Mouse (Mus musculus) gastrocnemius, postnatal 36 days (tissue): ENCODE results near the gene Rtl8c. TPM values are rescaled to one million over a fixed set of nuclear protein-coding genes. Genes with fewer than 3 reads are reported as not detected.
"Not testable (repeated sequence)": the region's sequence is repeated elsewhere in the genome, so short reads cannot be mapped to it uniquely, and the experiment has no call there.

ENCODE experiments used
- DNase-seq, 2 experiments: peaks; one replicate each; pipeline ENCODE4 v3.0.0; 2022
- intact Hi-C: fragments of 180-260 bp; cut with DNase I; formaldehyde crosslinking; loops from one replicate; pipeline ENCODE4 v1.15.1; 2025
- long read RNA-seq, 2 experiments: library from polyadenylated mRNA; stranded (forward); transcript quantifications; one replicate each; pipeline ENCODE4 v2.0.0; 2021
- total RNA-seq, 2 experiments: library from RNA; stranded (reverse); gene quantifications; 2 replicates each; pipeline ENCODE4 v1.2.3; 2021

Rtl8c gene
- 1 to 10 TPM; 3.1 to 5.0 TPM for total RNA-seq
- long read RNA-seq, experiment 1, partial matches to known transcripts, result 0 of 5 reads
- long read RNA-seq, experiment 1, other reads (novel, unspliced or antisense), result 5 of 5 reads
- long read RNA-seq, experiment 2, partial matches to known transcripts, result 22 of 28 reads
- long read RNA-seq, experiment 2, other reads (novel, unspliced or antisense), result 5 of 28 reads

DNA sequence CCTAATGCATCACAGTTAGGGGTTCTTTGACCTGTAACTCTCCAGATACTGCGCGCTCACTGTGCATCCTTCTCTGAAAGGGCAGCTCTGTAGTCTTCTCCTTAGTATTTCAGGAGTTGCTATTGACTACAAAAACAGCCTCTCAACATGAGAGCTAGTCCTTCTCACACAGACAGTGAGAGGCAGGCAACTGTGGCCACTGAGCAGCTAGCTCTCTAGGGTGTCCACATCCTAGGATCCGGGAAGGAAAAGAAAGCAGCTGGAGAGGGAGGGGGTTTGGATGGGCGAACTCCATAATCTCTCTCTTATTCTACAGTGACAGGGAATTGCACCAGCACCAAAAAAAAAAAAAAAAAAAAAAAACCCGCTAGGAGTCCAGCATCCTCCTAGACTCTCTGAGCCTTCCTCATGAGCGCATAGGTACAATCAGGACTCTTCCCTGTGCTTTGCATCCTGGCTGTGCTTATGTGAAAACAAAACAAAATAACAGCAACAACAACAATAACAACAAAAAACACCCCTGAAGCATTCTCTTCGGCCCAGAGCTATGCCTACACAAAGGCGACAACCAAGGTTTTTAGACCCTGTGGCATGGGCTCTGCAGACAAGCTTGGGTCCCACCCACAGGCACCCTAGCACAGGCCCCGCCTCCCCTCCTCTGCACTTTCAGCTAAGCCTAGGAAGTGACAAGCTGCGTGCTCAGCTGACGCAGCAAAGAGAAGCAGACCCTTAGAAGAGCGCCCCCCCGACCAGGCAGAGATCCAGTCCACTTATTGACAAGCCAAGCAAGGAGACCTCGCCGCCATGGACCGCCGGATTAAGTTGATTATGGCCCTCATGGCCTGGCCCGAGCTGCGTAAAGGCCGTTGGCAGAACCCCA, at the start of gene Rtl8c:
Gene Rtl8c (plus strand): TSS at position 791 of the 880 bp plus-strand sequence.
- intact Hi-C loops, result no loop called here
- peak; percentile 21 to 36 for DNase-seq

DNA sequence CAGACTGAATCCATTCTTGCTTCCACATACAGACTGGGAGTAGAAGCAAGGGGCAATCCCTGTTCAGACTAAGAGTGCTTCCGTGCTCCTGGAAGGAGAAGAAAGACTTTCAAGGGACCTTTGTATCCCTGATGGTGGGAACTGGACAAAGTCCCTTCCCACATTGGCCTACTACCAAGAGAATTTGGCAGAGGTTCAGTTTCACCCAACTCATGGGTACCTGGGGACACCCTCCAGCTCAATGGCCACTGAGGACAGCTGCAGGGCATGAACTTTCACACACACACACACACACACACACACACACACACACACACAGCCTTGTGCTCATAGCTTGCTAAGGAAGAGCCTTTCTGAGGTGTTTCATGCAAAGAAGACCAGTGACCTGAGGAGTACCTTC, 28.5 kb upstream of the Rtl8c start:
- no peak for DNase-seq
- intact Hi-C loops, result no loop called here

DNA sequence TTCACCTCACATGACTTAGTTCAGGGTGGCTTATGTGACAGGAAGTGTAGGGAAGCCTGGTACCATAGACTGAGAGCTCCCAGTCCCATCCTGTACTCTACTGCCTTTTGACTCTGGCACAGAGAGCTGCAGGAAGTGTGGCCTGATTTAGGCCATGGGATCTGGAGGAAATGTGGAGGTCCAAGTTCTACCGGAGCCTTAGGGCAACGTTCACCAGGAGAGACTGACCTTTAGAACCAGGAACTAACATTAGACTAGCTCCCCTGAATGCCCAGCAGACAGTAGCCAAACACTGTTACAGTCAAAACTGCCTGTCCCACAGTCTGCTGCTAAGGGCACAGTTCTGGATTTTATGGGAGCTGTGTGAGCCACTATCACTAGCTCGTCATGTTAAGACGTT, 26.4 kb upstream of the Rtl8c start:
- DNase-seq, intact Hi-C loops: not testable (repeated sequence)

DNA sequence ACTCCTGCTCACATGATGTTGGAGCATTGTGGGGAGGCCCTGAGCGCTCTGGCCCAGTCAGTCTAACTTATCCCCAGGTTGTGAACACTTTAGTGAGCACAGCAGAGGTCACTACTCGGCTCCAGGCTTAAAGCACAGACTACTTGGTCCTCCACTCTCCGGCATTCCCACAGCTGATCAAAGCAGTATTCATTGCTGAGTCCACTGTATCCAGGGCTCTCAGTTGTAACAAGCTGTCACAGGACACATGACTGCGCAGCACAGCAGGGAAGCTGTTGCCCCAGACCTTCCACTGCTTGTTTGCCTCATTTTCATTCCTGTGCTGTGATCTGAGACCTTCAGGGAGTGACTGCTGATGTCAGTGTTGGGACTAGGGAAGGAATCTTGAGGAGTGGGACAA, 24.4 kb upstream of the Rtl8c start:
- intact Hi-C loops, DNase-seq: not testable (repeated sequence)

DNA sequence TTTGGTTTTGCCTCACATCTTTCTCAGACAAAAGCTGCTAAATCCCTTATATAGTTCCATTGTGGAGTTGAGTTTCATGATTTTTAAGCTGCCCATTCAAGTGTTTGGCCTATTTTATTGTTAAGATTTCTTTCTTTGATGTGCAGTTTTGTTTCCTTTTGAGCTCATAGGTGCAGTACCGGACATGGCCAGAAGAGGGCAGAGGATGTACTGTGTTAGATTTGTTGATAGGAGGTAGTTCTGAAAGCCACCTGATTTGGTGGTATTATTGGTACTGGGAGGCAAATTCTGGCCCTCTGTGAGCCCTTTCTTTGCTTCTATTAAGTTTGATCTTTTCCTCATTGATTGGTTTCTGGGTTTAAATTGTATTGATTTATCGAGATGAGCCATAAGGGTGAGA, 7.8 kb upstream of the Rtl8c start:
- intact Hi-C loops, result not testable (repeated sequence)
- DNase-seq, result peak; percentile 15 to 19

DNA sequence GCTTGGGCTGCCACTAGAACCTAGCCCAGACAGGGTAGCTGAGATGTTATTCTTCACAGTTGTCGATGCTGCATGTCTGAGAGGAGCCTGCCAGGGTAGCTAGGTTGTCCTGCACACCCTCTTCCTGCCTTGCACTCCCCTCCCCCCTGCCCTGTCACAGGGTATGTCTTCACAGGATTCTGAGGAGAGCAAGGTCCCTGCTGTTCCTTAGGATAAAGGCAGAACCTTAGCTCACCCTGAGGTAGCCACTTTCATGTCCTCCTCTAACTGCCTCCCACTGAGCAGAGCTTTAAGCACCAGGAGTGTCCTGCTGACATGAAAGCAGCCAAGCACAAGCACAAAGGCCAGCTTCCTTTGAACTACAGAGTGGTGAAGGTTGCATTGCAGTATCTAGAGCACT, 1.7 kb upstream of the Rtl8c start:
- intact Hi-C loops, result not testable (repeated sequence)

DNA sequence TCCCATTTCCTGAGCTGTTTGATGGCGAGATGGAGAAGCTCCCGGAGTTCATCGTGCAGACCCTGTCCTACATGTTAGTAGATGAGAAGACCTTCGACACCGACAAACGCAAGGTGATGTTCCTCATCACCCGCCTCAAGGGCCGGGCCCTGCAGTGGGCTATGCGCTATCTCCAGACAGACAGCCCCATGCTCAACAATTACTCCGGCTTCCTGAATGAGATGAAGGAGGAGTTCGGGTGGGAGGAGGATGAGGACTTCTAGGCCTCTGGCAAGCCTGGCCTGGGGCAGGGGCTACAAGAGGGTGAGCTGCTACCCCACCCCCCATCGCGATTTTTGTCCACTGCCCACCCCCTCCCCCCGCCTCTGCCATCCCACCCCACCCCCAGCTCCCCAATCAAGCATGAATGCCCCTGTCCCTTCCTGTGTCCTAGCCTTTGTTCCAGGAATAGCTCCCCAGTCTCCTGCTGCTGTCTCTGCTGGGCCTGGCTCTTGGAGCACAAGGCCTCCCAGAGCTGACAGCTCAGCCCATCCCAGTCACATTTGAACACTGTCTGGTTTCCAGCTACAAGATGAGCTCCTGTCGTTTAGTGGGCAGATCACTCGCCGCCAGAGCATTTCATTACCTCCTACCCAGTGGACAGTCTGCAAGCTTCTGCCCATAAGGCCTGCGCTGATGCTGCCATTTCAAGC, 436 bp downstream of the Rtl8c start:
- no peak for DNase-seq
- intact Hi-C loops, result no loop called here

More for the DNA sequence above, 1.7 kb upstream of the Rtl8c start:
- DNase-seq, result not testable (repeated sequence)

DNA sequence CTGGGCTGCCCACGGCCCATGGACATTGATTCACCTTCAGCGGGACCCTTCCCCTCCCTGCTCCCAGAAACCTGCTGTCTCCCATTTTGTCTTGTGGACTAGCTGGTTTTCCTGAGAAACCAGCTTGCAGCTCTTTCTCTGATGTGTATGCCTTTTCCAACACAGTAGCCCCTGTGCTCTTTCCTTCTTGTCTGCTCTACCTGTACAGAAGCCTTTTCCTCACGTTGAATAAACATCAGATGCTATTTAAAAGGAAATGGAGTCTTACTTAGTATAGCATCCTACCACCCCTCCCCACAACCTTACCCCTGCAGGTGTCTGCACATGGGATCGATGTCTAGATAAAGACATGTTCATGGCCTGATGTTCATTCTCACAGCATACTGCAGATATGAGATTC, 1.0 kb downstream of the Rtl8c start, which contains the start of gene Gm14597:
Gene Gm14597 (minus strand): TSS at position 101 of the 400 bp plus-strand sequence.
- DNase-seq, intact Hi-C loops: not testable (repeated sequence)

DNA sequence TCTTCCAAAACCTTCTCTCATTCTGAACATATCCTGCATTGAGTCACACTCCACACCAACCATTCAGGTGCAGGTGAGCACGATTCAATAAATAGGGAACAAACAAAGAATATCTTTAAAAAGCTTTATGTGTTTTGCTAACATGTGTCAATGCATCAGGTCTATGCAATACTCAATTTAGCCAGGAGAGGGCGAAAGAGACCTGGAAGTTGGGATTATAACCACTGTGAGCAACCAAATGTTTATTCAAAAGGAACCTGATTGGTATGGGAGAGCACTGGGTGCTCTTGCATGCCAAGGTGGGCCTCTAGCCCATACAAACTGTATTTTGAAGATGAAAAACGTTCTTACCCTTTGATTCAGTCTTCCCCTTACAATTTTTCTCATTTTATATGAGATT, 2.7 kb downstream of the Rtl8c start:
- intact Hi-C loops, result no loop called here
- DNase-seq, result peak in 1 of 2 experiments; percentile 52

DNA sequence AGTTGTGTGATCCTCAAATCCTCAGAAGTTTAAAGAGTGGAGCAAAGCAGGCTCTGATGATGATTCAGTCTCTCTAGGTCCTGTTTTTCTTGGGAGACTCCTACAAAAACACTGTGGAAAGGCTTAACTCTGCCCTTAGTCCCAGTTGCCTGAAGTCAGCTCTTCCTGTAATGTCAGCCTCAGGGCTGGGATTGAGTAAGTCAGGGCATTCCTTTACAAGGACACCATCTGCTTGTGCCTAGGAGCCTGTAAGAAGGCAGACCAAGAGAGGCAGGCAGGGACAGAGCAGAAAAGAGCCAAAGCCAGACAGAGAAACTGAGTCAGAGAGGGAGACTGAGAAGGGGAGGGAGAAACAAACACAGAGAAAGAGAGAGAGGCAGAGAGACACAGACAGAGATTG, 3.6 kb downstream of the Rtl8c start:
- intact Hi-C loops, DNase-seq: not testable (repeated sequence)

DNA sequence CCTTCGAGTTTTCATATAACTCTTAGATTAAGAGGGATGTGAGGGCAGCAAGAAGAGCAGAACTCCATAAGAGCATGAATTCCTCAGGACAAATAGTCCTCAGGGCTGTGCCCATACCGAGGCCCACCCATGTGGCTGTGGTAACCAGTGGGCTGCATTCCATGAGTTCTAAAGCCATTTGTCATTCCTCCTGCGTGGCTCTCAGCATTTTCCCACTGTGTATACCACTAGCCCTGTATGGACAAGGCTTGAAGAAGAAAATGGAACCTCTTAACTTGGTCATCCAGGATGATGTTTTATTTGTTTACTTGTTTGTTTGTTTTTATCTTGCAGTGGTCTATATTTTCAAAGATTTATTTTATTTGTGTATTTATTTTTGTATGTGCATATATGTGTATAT, 30.3 kb downstream of the Rtl8c start:
- intact Hi-C loops, DNase-seq: not testable (repeated sequence)

DNA sequence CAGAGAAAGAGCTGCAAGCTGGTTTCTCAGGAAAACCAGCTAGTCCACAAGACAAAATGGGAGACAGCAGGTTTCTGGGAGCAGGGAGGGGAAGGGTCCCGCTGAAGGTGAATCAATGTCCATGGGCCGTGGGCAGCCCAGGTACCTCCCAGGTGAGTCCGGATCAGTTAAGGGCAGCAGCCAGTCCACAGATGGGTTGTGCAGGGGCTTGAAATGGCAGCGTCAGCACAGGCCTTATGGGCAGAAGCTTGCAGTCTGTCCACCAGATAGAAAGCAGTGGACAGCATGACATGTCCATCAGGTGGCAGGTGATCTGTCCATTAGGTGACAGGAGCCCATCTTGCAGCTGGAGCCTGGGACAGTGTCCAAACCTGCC, 34.8 kb downstream of the Rtl8c start:
- DNase-seq, intact Hi-C loops: not testable (repeated sequence)

DNA sequence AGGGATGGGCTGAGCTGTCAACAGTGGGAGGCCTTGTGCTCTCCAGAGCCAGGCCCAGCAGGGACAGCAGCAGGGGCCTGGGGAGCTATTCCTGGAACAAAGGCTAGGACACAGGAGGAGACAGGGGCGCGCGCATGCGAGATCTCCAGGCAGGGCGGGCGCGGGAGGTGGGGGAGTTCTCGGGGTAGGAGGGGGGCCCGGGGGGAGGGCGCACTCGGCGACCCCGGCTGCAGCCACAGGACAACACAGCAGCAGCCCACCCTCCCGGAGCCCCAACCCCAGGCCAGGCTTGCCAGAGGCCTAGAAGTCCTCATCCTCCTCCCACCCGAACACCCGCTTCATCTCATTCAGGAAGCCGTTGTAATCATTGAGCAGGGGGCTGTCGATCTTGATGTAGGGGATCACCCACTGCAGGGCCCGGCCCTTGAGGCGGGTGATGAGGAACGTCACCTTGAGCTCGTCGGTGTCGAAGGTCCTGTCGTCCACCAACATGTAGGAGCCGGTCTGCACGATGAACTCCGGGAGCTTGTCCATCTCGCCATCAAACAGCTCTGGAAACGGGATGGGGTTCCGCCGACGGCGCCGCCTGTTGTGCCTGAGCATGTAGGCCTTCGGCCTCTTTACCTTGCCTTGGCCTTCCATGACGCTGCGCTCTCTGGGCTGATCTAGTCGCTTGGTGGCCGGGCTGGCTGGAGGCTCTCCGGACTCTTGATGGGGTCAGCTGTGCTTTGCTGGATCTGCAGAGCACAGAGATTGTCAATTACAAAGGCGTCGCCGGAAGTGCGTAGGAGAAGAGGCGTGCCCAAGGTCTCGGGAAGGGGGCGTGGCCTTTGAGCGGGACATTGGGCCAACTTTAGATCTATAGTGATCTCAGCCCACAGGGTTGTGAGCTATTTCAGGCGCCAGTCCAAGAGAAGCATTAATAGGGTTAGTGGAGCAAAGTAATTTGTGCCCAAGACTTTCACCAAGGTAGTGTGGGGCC, 35.4 kb downstream of the Rtl8c start, which contains the start of gene Rtl8a:
Gene Rtl8a (minus strand): TSS at position 703 of the 982 bp plus-strand sequence.
- peak; percentile 67 for DNase-seq
- intact Hi-C loops, result not testable (repeated sequence)

DNA sequence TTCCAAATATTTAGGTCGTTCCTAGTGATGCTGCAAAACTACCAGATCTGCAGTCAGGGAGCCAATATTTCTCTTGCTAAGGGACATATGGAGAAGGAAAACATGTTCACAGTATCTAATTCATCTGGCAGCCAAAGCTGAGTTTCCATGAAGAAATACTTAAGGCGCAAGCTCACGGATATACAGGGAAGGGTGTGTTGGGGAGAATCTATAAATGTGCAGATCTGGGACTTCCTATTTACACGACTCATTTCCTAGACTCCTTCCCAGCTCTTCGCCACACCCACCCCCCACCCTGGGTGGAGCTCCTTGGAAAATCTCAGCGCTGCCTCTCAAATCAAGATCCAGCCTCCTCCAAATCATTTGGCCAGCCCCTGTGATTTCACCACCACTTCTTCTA, 38.1 kb downstream of the Rtl8c start:
- no peak for DNase-seq

DNA sequence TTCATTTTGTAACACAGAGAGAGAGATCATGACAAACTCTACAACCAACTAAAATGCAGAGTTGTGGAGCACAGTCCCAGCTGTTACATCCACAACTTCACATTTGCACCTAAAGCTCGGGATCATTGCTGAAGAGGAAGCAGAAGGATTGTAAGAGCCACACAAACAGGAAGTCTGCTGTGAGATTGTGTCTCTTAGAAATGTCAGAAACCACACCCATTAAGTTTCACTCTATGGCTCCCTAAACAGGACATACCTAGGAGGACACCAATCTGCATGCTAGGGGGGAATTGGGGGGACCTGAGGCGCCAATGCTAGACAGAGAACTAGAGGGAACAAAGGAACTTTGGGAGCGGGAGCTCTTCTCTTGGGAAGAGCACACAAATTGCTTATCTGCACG, 45.1 kb downstream of the Rtl8c start:
- intact Hi-C loops, DNase-seq: not testable (repeated sequence)

More for the DNA sequence above, 38.1 kb downstream of the Rtl8c start:
- intact Hi-C loops, result no loop called here

Other genes starting within 250 kb of the Rtl8c start
- 10 to 100 TPM; 57.8 to 61.0 TPM for gene Mospd1, start 237.5 kb upstream of the Rtl8c start, total RNA-seq
- gene Etd, start 173.1 kb upstream of the Rtl8c start, total RNA-seq, result not detected
- gene Gm14597, start 947 bp downstream of the Rtl8c start, total RNA-seq, result not detected
- gene Rtl8a, start 35.6 kb downstream of the Rtl8c start, total RNA-seq, result 10 to 100 TPM; 63.6 to 70.8 TPM
- gene Rtl8b, start 62.4 kb downstream of the Rtl8c start, total RNA-seq, result 10 to 100 TPM; 57.8 to 62.1 TPM
- gene 4930502E18Rik, start 116.8 kb downstream of the Rtl8c start, total RNA-seq, result not detected
- not detected for gene 1700013H16Rik, start 149.8 kb downstream of the Rtl8c start, total RNA-seq
- not detected for gene Zfp36l3, start 168.4 kb downstream of the Rtl8c start, total RNA-seq
- gene Xlr, start 189.7 kb downstream of the Rtl8c start, total RNA-seq, result under 1 TPM in 1 of 2 experiments, not detected in 1; 0.36 TPM